Mouse (Mus musculus) liver, adult (tissue): ENCODE results near the gene Psmc6.

Source experiments
- GATA4 ChIP-seq: IDR thresholded peaks from 2 replicates; pipeline ENCODE4 v1.6.1; 2014; ENCODE audit warnings: mild to moderate bottlenecking, low read length; ENCODE audit not compliant: insufficient replicate concordance

The Psmc6 gene

GRCm38 (mm10) chr14:45389194-45389593, 59.6 kb downstream of the Psmc6 start:
- no peak for TF ChIP-seq GATA4
